ENCODE assay signal across 8 mouse cellular contexts in genomic region chr17:45563216-45563615, GRCm38 (mm10). TPM values are rescaled to one million over a fixed set of nuclear protein-coding genes. Genes with fewer than 3 reads are reported as not detected.
A peak's percentile ranks its signal among the peaks of the same experiment; 100 is the strongest.
DNase-seq lines count a peak whose midpoint lies in the region; ATAC-seq and TF ChIP-seq lines count a peak whose summit lies in the region.

No protein-coding gene starts in this region.

- no peak for DNase-seq in heart, postnatal 14 days
- no peak for DNase-seq in thymus, adult 2 months
- no peak for DNase-seq in thymus, postnatal 10 days (ENCODE audit: low spot score in 2 of 2)
- DNase-seq in limb, embryonic 14.5 days (ENCODE audit: low spot score): no peak
- DNase-seq in gastrocnemius, postnatal 36 days: no peak
- DNase-seq in adrenal gland, adult 8-10 months: no peak

- intact Hi-C loops in heart, postnatal 14 days (cut with DNase I): loop anchor here (10.0 kb wide), 1 partner anchor 822 kb away; the partner anchor contains the start of gene Zfp318
- intact Hi-C loops in gastrocnemius, postnatal 36 days (cut with DNase I): no loop called here

- H3K9me3 ChIP-seq in heart, embryonic 14.5 days (ENCODE audit: control insufficient read depth, low read length): no peaks in the 10 kb centered on the region
- no peaks in the 10 kb centered on the region for H3K9me3 ChIP-seq in limb, embryonic 14.5 days (ENCODE audit: control insufficient read depth, low read length)

- no peak overlapping the region for H3K4me3 ChIP-seq in heart, embryonic 14.5 days (ENCODE audit: control insufficient read depth in 1 of 2, insufficient read depth in 1 of 2, low read depth in 1 of 2, low read length in 2 of 2)
- H3K4me3 ChIP-seq in thymus, adult 2 months (ENCODE audit: control insufficient read depth, insufficient read depth, low read length): no peak overlapping the region
- peak overlapping the region; percentile 86; the same call in 1 of the 2 replicates for H3K4me3 ChIP-seq in limb, embryonic 14.5 days (replicated peaks; ENCODE audit: low read length)

- no peak for TF ChIP-seq POLR2A in thymus, adult 2 months (IDR thresholded peaks at IDR 0.05; ENCODE audit: control insufficient read depth, extremely low read depth, insufficient read depth, low read length, poor library complexity)
- TF ChIP-seq POLR2A in limb, embryonic 14.5 days (IDR thresholded peaks at IDR 0.05; ENCODE audit: borderline replicate concordance, extremely low read depth, insufficient read depth, insufficient read length): no peak

- ATAC-seq in heart, embryonic 14.5 days (ENCODE audit: insufficient number of reproducible peaks, insufficient read depth, low FRiP score, low read depth): no peak
- no peak for ATAC-seq in limb, embryonic 14.5 days (ENCODE audit: low FRiP score, low read depth)
- ATAC-seq in inflammation-experienced regulatory T-cells, adult 6 months: no peak

- no peaks in the 10 kb centered on the region for H3K27me3 ChIP-seq in heart, embryonic 14.5 days (ENCODE audit: control insufficient read depth, insufficient read depth, low read length)
- no peaks in the 10 kb centered on the region for H3K27me3 ChIP-seq in thymus, adult 2 months (ENCODE audit: control insufficient read depth, insufficient read depth, low read length)
- H3K27me3 ChIP-seq in limb, embryonic 14.5 days (ENCODE audit: control insufficient read depth, insufficient read depth, low read length): no peaks in the 10 kb centered on the region

- peaks cover 10 to 12% of the 10 kb centered on the region in 2 experiments; a peak in 3 of 4 replicates for H3K4me1 ChIP-seq in heart, embryonic 14.5 days (ENCODE audit: control insufficient read depth in 2 of 2, insufficient read depth in 2 of 2, low read length in 2 of 2)
- peaks cover 26% of the 10 kb centered on the region for H3K4me1 ChIP-seq in thymus, adult 2 months (replicated peaks; ENCODE audit: control insufficient read depth, insufficient read depth, low read length)
- H3K4me1 ChIP-seq in limb, embryonic 14.5 days (ENCODE audit: control insufficient read depth, insufficient read depth, low read length): peaks cover 14% of the 10 kb centered on the region; the same call in 1 of the 2 replicates

- H3K4me2 ChIP-seq in heart, embryonic 14.5 days (ENCODE audit: low read length): peak overlapping the region; percentile 89
- H3K4me2 ChIP-seq in limb, embryonic 14.5 days (replicated peaks; ENCODE audit: low read depth, low read length, severe bottlenecking): peak overlapping the region; percentile 89

- H3K36me3 ChIP-seq in heart, embryonic 14.5 days (ENCODE audit: control insufficient read depth, insufficient read depth, low read length): peaks cover 34% of the 10 kb centered on the region
- H3K36me3 ChIP-seq in thymus, adult 2 months (ENCODE audit: control insufficient read depth, insufficient read depth, low read length): peaks cover 29% of the 10 kb centered on the region
- peaks cover 24% of the 10 kb centered on the region for H3K36me3 ChIP-seq in limb, embryonic 14.5 days (ENCODE audit: control insufficient read depth, insufficient read depth, low read length)

- H3K9ac ChIP-seq in heart, embryonic 14.5 days (ENCODE audit: low read length): no peak overlapping the region
- H3K9ac ChIP-seq in limb, embryonic 14.5 days (ENCODE audit: low read depth, low read length, severe bottlenecking): no peak overlapping the region; the same call in 1 of the 2 replicates

- TF ChIP-seq CTCF in thymus, adult 2 months (IDR thresholded peaks at IDR 0.05; ENCODE audit: borderline replicate concordance, control insufficient read depth, extremely low read depth, insufficient read depth, low read length, poor library complexity): no peak

- 69% methylated on average over 12 of the region's 12 CpGs for WGBS in heart, embryonic 14.5 days
- WGBS in thymus, adult 2 months: 72% methylated on average over 12 of the region's 12 CpGs
- 73% methylated on average over 12 of the region's 12 CpGs for WGBS in limb, embryonic 14.5 days

- no peak overlapping the region for H3K27ac ChIP-seq in heart, embryonic 14.5 days (replicated peaks in 1 of 2; ENCODE audit: control insufficient read depth in 1 of 2, insufficient read depth in 1 of 2, low read depth in 2 of 2, low read length in 2 of 2)
- 0 out of 2 replicates have a peak overlapping the region, but pooled peaks have one; percentile 16 for H3K27ac ChIP-seq in thymus, adult 2 months (ENCODE audit: control insufficient read depth, insufficient read depth, low read length)
- H3K27ac ChIP-seq in limb, embryonic 14.5 days (replicated peaks; ENCODE audit: low read depth, low read length): no peak overlapping the region

RNA-seq across cellular contexts. Expression of gene Slc35b2, which starts 0.5 kb away (rescaled TPM):
- 91.3 and 92.4 TPM in 2 replicates for polyA plus RNA-seq in heart, embryonic 14.5 days (2014; fragmentation: Nextera tagmentation; extraction: Ambion mirVana)
- total RNA-seq in heart, postnatal 14 days (2021): 10 to 100 TPM; 28.8 to 29.9 TPM
- polyA plus RNA-seq in thymus, adult 2 months (2012; rRNA removed): 135 and 137 TPM in 2 replicates
- polyA plus RNA-seq in limb, embryonic 14.5 days (2012; rRNA removed): 96.9 and 168 TPM in 2 replicates
- polyA plus RNA-seq in limb, embryonic 14.5 days (2014; fragmentation: Nextera tagmentation; extraction: Ambion mirVana): 128 and 138 TPM in 2 replicates
- polyA plus RNA-seq in inflammation-experienced regulatory T-cells, adult 6 months (2017; shearing (Covaris generic)): 10 to 100 TPM; 30.2 to 38.1 (median 32.6) TPM
- 10 to 100 TPM; 17.3 to 21.4 TPM for total RNA-seq in gastrocnemius, postnatal 36 days (2021)
- total RNA-seq in adrenal gland, adult 8-10 months (2022): 10 to 100 TPM; 51.7 to 68.9 (median 61.0) TPM

RNA-seq across cellular contexts. Expression of gene Nfkbie, which starts 7.7 kb away (rescaled TPM):
- polyA plus RNA-seq in heart, embryonic 14.5 days (2014; fragmentation: Nextera tagmentation; extraction: Ambion mirVana): 2.7 and 2.9 TPM in 2 replicates
- total RNA-seq in heart, postnatal 14 days (2021): 1 to 10 TPM; 1.5 to 2.1 TPM
- 64.5 and 77.4 TPM in 2 replicates for polyA plus RNA-seq in thymus, adult 2 months (2012; rRNA removed)
- polyA plus RNA-seq in limb, embryonic 14.5 days (2012; rRNA removed): 3.6 and 4.3 TPM in 2 replicates
- polyA plus RNA-seq in limb, embryonic 14.5 days (2014; fragmentation: Nextera tagmentation; extraction: Ambion mirVana): 4.0 and 6.6 TPM in 2 replicates
- polyA plus RNA-seq in inflammation-experienced regulatory T-cells, adult 6 months (2017; shearing (Covaris generic)): 10 to 100 TPM; 35.1 to 44.1 (median 43.1) TPM
- under 1 TPM; 0.64 to 0.79 TPM for total RNA-seq in gastrocnemius, postnatal 36 days (2021)
- total RNA-seq in adrenal gland, adult 8-10 months (2022): 1 to 10 TPM; 4.2 to 6.4 (median 5.6) TPM

RNA-seq across cellular contexts. Expression of gene Hsp90ab1, which starts 9.9 kb away (rescaled TPM):
- 1,215 and 1,233 TPM in 2 replicates for polyA plus RNA-seq in heart, embryonic 14.5 days (2014; fragmentation: Nextera tagmentation; extraction: Ambion mirVana)
- total RNA-seq in heart, postnatal 14 days (2021): 100 to 1,000 TPM; 897 to 986 TPM
- 455 and 506 TPM in 2 replicates for polyA plus RNA-seq in thymus, adult 2 months (2012; rRNA removed)
- polyA plus RNA-seq in limb, embryonic 14.5 days (2012; rRNA removed): 788 and 951 TPM in 2 replicates
- 1,382 and 1,446 TPM in 2 replicates for polyA plus RNA-seq in limb, embryonic 14.5 days (2014; fragmentation: Nextera tagmentation; extraction: Ambion mirVana)
- 1,000 to 10,000 TPM in 1 of 3 experiments, 100 to 1,000 TPM in 2; 939 to 1,028 (median 983) TPM for polyA plus RNA-seq in inflammation-experienced regulatory T-cells, adult 6 months (2017; shearing (Covaris generic))
- total RNA-seq in gastrocnemius, postnatal 36 days (2021): 100 to 1,000 TPM; 866 to 924 TPM
- 1,000 to 10,000 TPM; 1,432 to 3,205 (median 1,905) TPM for total RNA-seq in adrenal gland, adult 8-10 months (2022)

RNA-seq across cellular contexts. Expression of gene Tmem151b, which starts 13.7 kb away (rescaled TPM):
- 0.47 and 0.55 TPM in 2 replicates for polyA plus RNA-seq in heart, embryonic 14.5 days (2014; fragmentation: Nextera tagmentation; extraction: Ambion mirVana)
- under 1 TPM; 0.07 to 0.49 TPM for total RNA-seq in heart, postnatal 14 days (2021)
- 44.6 and 65.5 TPM in 2 replicates for polyA plus RNA-seq in thymus, adult 2 months (2012; rRNA removed)
- 6.1 and 9.3 TPM in 2 replicates for polyA plus RNA-seq in limb, embryonic 14.5 days (2012; rRNA removed)
- polyA plus RNA-seq in limb, embryonic 14.5 days (2014; fragmentation: Nextera tagmentation; extraction: Ambion mirVana): 2.9 and 4.7 TPM in 2 replicates
- under 1 TPM; 0.12 to 0.63 (median 0.14) TPM for polyA plus RNA-seq in inflammation-experienced regulatory T-cells, adult 6 months (2017; shearing (Covaris generic))
- total RNA-seq in gastrocnemius, postnatal 36 days (2021): under 1 TPM in 1 of 2 experiments, not detected in 1; 0.13 TPM
- under 1 TPM; 0.09 to 0.17 (median 0.14) TPM for total RNA-seq in adrenal gland, adult 8-10 months (2022)

RNA-seq across cellular contexts. Expression of gene Slc29a1, which starts 36.2 kb away (rescaled TPM):
- 84.7 and 87.8 TPM in 2 replicates for polyA plus RNA-seq in heart, embryonic 14.5 days (2014; fragmentation: Nextera tagmentation; extraction: Ambion mirVana)
- total RNA-seq in heart, postnatal 14 days (2021): 10 to 100 TPM; 75.0 to 80.7 TPM
- polyA plus RNA-seq in thymus, adult 2 months (2012; rRNA removed): 358 and 385 TPM in 2 replicates
- 122 and 157 TPM in 2 replicates for polyA plus RNA-seq in limb, embryonic 14.5 days (2012; rRNA removed)
- polyA plus RNA-seq in limb, embryonic 14.5 days (2014; fragmentation: Nextera tagmentation; extraction: Ambion mirVana): 94.5 and 103 TPM in 2 replicates
- polyA plus RNA-seq in inflammation-experienced regulatory T-cells, adult 6 months (2017; shearing (Covaris generic)): 100 to 1,000 TPM in 2 of 3 experiments, 10 to 100 TPM in 1; 72.2 to 131 (median 109) TPM
- 10 to 100 TPM; 30.3 to 35.8 TPM for total RNA-seq in gastrocnemius, postnatal 36 days (2021)
- total RNA-seq in adrenal gland, adult 8-10 months (2022): 100 to 1,000 TPM; 145 to 174 (median 158) TPM
